16 mouse cellular contexts compared by ENCODE assay signal in the genomic region with DNA sequence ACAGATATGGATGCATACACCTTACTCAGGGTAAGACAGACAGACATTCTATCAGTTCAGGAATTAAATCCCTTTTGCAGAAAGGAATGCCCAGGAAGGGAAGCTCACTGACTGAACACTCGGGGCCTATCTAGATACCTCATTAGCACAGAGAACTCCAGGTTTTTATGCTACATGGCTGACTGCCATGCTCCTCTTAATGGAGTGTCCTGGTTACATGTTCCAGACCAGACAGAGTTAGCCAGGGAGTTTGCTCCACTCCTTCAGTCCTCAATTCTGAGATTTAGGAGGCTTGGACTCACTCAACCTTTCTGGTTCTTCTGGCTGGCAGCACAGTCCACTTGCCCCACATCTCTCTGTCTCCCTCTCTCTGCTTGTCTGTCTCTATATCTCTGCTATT.
"Had no signal": no experiment of that assay in that cellular context is flagged by ENCODE, and none has a peak within 500 bp of the region (broad histone marks: within the 10 kb centered on the region; RNA-seq: fewer than 3 reads in every experiment).

No protein-coding gene starts in this region.

- H3K27ac ChIP-seq: kidney, postnatal 0 days; left cerebral cortex, adult 2 months; limb, embryonic 12.5 days; liver, embryonic 13.5 days; midbrain, embryonic 10.5 days; neural tube, embryonic 12.5 days; stomach, postnatal 0 days had no signal

- H3K9ac ChIP-seq: limb, embryonic 12.5 days; liver, embryonic 13.5 days; liver, postnatal 0 days; neural tube, embryonic 12.5 days had no signal

- H3K36me3 ChIP-seq: limb, embryonic 12.5 days; liver, embryonic 13.5 days; midbrain, embryonic 10.5 days; neural tube, embryonic 12.5 days had no signal

- H3K9me3 ChIP-seq: limb, embryonic 12.5 days; liver, embryonic 13.5 days; midbrain, embryonic 10.5 days; neural tube, embryonic 12.5 days had no signal

- H3K4me2 ChIP-seq: limb, embryonic 12.5 days; liver, embryonic 13.5 days; neural tube, embryonic 12.5 days had no signal

- H3K27me3 ChIP-seq: limb, embryonic 12.5 days; liver, embryonic 13.5 days; neural tube, embryonic 12.5 days had no signal

- DNase-seq: kidney, adult 8-10 months; kidney, postnatal 36 days; liver; liver, embryonic 13.5 days; liver, postnatal 0 days; midbrain, embryonic 14.5 days had no signal

- H3K4me1 ChIP-seq: liver, embryonic 13.5 days; neural tube, embryonic 12.5 days had no signal

- H3K4me3 ChIP-seq: left cerebral cortex, adult 2 months; limb, embryonic 12.5 days; liver, embryonic 13.5 days; midbrain, embryonic 10.5 days; myocyte; neural tube, embryonic 12.5 days had no signal

- ATAC-seq: hindbrain, embryonic 16.5 days; inflammation-experienced regulatory T-cells, adult 6 months; intestine, postnatal 0 days; liver, postnatal 0 days had no signal
